ENCODE assay signal across 9 mouse cellular contexts in the genomic region with DNA sequence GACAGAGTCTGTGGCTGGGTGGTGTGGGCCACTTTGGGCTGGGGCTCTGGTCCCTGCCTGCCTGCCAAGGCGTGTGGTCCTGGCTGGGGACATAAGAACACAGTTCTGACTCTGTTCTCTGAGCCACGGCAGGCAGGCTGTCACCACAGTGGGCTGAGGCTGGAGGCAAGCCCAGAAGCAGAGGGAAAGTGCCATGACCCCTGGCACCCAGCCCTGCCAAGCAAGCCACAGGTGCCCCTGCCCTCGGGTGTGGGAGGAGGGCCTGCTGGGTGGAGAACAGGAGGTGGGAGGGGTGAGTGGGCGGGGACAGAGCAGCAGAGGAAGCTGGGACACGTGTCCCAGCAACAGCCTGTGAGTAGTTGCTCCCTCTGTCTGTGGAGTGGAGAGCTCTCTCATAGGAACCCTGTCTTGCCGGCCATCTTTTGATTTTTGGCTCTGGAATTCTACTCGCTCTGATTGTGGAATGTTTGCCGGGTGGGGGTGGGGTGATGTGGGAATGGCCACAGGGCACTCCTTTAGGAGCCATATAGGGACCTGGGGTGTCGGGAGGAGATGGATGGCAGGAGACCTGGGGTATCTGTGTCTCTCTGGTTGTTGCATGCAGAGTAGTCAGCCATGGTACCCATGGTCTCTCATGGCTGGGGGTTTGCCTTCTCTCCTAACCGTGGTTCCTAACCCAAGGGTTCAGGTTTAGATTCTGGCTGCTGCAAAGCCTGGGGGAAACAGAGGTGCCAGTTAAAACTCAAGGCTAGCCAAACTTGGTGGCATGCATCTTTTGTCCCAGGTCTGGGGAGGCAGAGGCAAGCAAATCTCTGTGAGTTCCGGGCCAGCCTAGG.
DNase-seq lines count a peak whose midpoint lies in the region; ATAC-seq and TF ChIP-seq lines count a peak whose summit lies in the region.
"Had no signal": no experiment of that assay in that cellular context is flagged by ENCODE, and none has a peak within 500 bp of the region (broad histone marks: within the 10 kb centered on the region; RNA-seq: fewer than 3 reads in every experiment).

No protein-coding gene starts in this region.

- peak overlapping the region; percentile 64 for H3K4me3 ChIP-seq in E14TG2a.4 (replicated peaks; ENCODE audit: low read length)
- H3K4me3 ChIP-seq in forebrain, embryonic 13.5 days = no peak overlapping the region
- H3K4me3 ChIP-seq in liver, embryonic 16.5 days (ENCODE audit: low read depth, low read length) = peak overlapping the region; percentile 67
- no peak overlapping the region for H3K4me3 ChIP-seq in neural tube, embryonic 14.5 days (ENCODE audit: low read depth, low read length)

- H3K36me3 ChIP-seq in E14TG2a.4 (ENCODE audit: insufficient read depth, low read length) = no peaks in the 10 kb centered on the region
- no peaks in the 10 kb centered on the region for H3K36me3 ChIP-seq in forebrain, embryonic 13.5 days (ENCODE audit: poor library complexity, severe bottlenecking)
- no peaks in the 10 kb centered on the region for H3K36me3 ChIP-seq in liver, embryonic 16.5 days (ENCODE audit: control insufficient read depth, insufficient read depth)
- no peaks in the 10 kb centered on the region for H3K36me3 ChIP-seq in neural tube, embryonic 14.5 days (ENCODE audit: control insufficient read depth, insufficient read depth, low read length)

- no peak for TF ChIP-seq CTCF in E14TG2a.4 (conservative IDR thresholded peaks at IDR 0.05; ENCODE audit: low read length)

- no peak overlapping the region; the same call in 1 of the 2 replicates for H3K9ac ChIP-seq in forebrain, embryonic 13.5 days
- peak overlapping the region; percentile 80 for H3K9ac ChIP-seq in liver, embryonic 16.5 days (ENCODE audit: low read depth, low read length)
- no peak overlapping the region for H3K9ac ChIP-seq in neural tube, embryonic 14.5 days (replicated peaks; ENCODE audit: low read depth, low read length)

- DNase-seq in c-Kit-positive CD71-positive TER-119-positive erythroid progenitor cells, embryonic 14.5 days (ENCODE audit: low spot score) = peak; percentile 90
- peak; percentile 94 to 95 for DNase-seq in heart, postnatal 10 days
- DNase-seq in large intestine, adult 2 months (ENCODE audit: low read depth, low spot score) = peak; percentile 80
- peak; percentile 93 for DNase-seq in testis, postnatal 10 days (ENCODE audit: low spot score)

- intact Hi-C loops in heart, postnatal 10 days (cut with DNase I) = no loop called here

- peak; percentile 75 for ATAC-seq in forebrain, embryonic 13.5 days
- ATAC-seq in liver, embryonic 16.5 days (ENCODE audit: low read depth) = peak; percentile 62
- ATAC-seq in neural tube, embryonic 14.5 days (ENCODE audit: low read depth) = peak; percentile 70

- WGBS in forebrain, embryonic 13.5 days = 30% methylated on average over 11 of the region's 11 CpGs
- WGBS in large intestine, adult 2 months = 15% methylated on average over 11 of the region's 11 CpGs
- WGBS in liver, embryonic 16.5 days (ENCODE audit: insufficient replicate concordance) = 6% methylated on average over 11 of the region's 11 CpGs
- WGBS in neural tube, embryonic 14.5 days = 25% methylated on average over 11 of the region's 11 CpGs

- H3K27me3 ChIP-seq in E14TG2a.4 (ENCODE audit: insufficient read depth, low read length) = no peaks in the 10 kb centered on the region
- H3K27me3 ChIP-seq in forebrain, embryonic 13.5 days = no peaks in the 10 kb centered on the region; the same call in 1 of the 2 replicates
- H3K27me3 ChIP-seq in liver, embryonic 16.5 days (ENCODE audit: control insufficient read depth, insufficient read depth, low read depth, low read length) = no peaks in the 10 kb centered on the region
- H3K27me3 ChIP-seq in neural tube, embryonic 14.5 days (ENCODE audit: control insufficient read depth, insufficient read depth, low read length) = no peaks in the 10 kb centered on the region

- no peaks in the 10 kb centered on the region for H3K9me3 ChIP-seq in E14TG2a.4 (ENCODE audit: low read length)
- H3K9me3 ChIP-seq in forebrain, embryonic 13.5 days (replicated peaks) = no peaks in the 10 kb centered on the region
- no peaks in the 10 kb centered on the region for H3K9me3 ChIP-seq in liver, embryonic 16.5 days (replicated peaks; ENCODE audit: control insufficient read depth, low read length)
- H3K9me3 ChIP-seq in neural tube, embryonic 14.5 days (ENCODE audit: control insufficient read depth, low read length) = no peaks in the 10 kb centered on the region

- peak overlapping the region; percentile 51 for H3K27ac ChIP-seq in forebrain, embryonic 13.5 days
- peak overlapping the region; percentile 98 for H3K27ac ChIP-seq in liver, embryonic 16.5 days (ENCODE audit: low read length)
- H3K27ac ChIP-seq in neural tube, embryonic 14.5 days (ENCODE audit: low read depth, low read length) = no peak overlapping the region
- H3K27ac ChIP-seq: macrophage had no signal

- no peak overlapping the region; the same call in 1 of the 2 replicates for H3K4me2 ChIP-seq in forebrain, embryonic 13.5 days
- peak overlapping the region; percentile 88 for H3K4me2 ChIP-seq in liver, embryonic 16.5 days (ENCODE audit: low read depth, low read length)
- no peak overlapping the region for H3K4me2 ChIP-seq in neural tube, embryonic 14.5 days (ENCODE audit: low read depth, low read length)

- H3K4me1 ChIP-seq in E14TG2a.4 (replicated peaks; ENCODE audit: low read depth, low read length) = peaks cover 70% of the 10 kb centered on the region
- peaks cover 56% of the 10 kb centered on the region for H3K4me1 ChIP-seq in forebrain, embryonic 13.5 days
- peaks cover 91% of the 10 kb centered on the region for H3K4me1 ChIP-seq in liver, embryonic 16.5 days (ENCODE audit: control insufficient read depth, low read depth, low read length)
- H3K4me1 ChIP-seq in neural tube, embryonic 14.5 days (ENCODE audit: control insufficient read depth, insufficient read depth, low read length) = peaks cover 19% of the 10 kb centered on the region

Comparison
In these comparisons a context has a peak if more than half of its experiments do, and no peak if none do; other contexts are left out.
1. H3K4me3 ChIP-seq: peak in E14TG2a.4 (single experiment) and liver, embryonic 16.5 days (single experiment); none in forebrain, embryonic 13.5 days (single experiment) and neural tube, embryonic 14.5 days (single experiment).
2. Peak in every context shown above with its lines, with median percentiles within 50 percentile points of each other: DNase-seq and ATAC-seq.